Mouse (Mus musculus) hindbrain, embryonic 16.5 days (tissue): Measurements from ENCODE around the gene Mgp. TPM values are rescaled to one million over a fixed set of nuclear protein-coding genes. Genes with fewer than 3 reads are reported as not detected.
"Not testable (repeated sequence)": the region's sequence is repeated elsewhere in the genome, so short reads cannot be mapped to it uniquely, and the experiment has no call there.

Experiments used
- ATAC-seq: fragments of 200-750 bp; cut with Nextera tagmentation; 2 replicates; pipeline ENCODE4 v1.8.0; 2017; ENCODE audit warnings: moderate TSS enrichment, moderate library complexity
- H3K27ac ChIP-seq: fragments of 300-500 bp; sonication (generic); 2 replicates; pipeline ENCODE4 v1.5.1; 2014; ENCODE audit warnings: low read depth, mild to moderate bottlenecking, control low read depth, low read length, moderate library complexity
- H3K27me3 ChIP-seq: fragments of 300-500 bp; sonication (generic); replicated peaks from 2 replicates; pipeline ENCODE4 v1.6.1; 2014; ENCODE audit warnings: low read length; ENCODE audit not compliant: control insufficient read depth, insufficient read depth
- H3K36me3 ChIP-seq: fragments of 300-500 bp; sonication (generic); 2 replicates; pipeline ENCODE4 v1.6.1; 2014; ENCODE audit warnings: mild to moderate bottlenecking, low read length, moderate library complexity, mixed read lengths; ENCODE audit not compliant: control insufficient read depth, insufficient read depth
- H3K4me1 ChIP-seq: fragments of 300-500 bp; sonication (generic); 2 replicates; pipeline ENCODE4 v1.6.1; 2014; ENCODE audit warnings: low read depth, low read length; ENCODE audit not compliant: control insufficient read depth, insufficient read depth
- H3K4me2 ChIP-seq: fragments of 300-500 bp; sonication (generic); 2 replicates; pipeline ENCODE4 v1.6.1; 2014; ENCODE audit warnings: mild to moderate bottlenecking, low read length, control low read depth, moderate library complexity
- H3K4me3 ChIP-seq: fragments of 300-500 bp; sonication (generic); 2 replicates; pipeline ENCODE4 v1.5.1; 2014; ENCODE audit warnings: mild to moderate bottlenecking, low read length, control low read depth, moderate library complexity
- H3K9ac ChIP-seq: fragments of 300-500 bp; sonication (generic); 2 replicates; pipeline ENCODE4 v1.6.1; 2014; ENCODE audit warnings: low read depth, mild to moderate bottlenecking, control low read depth, low read length, moderate library complexity
- H3K9me3 ChIP-seq: fragments of 300-500 bp; sonication (generic); 2 replicates; pipeline ENCODE4 v1.6.1; 2014; ENCODE audit warnings: mild to moderate bottlenecking, low read length, moderate library complexity; ENCODE audit not compliant: control insufficient read depth
- WGBS: fragments of 180-500 bp; shearing (Covaris S2); extraction: QIAGEN DNeasy Blood & Tissue Kit; methylation state at CpG from one replicate; pipeline ENCODE4 v1.1.7; 2014; 5-methylcytosine and 5-hydroxymethylcytosine counted together
- polyA plus RNA-seq: library from polyadenylated mRNA; unstranded; fragments of >200 nt; fragmentation: Nextera tagmentation; extraction: Ambion mirVana; gene quantifications from 2 replicates; pipeline ENCODE4 v1.2.1, GENCODE M21; 2015

Mgp gene
- polyA plus RNA-seq, 1 experiment from 2014 or later = 31.5 TPM

DNA sequence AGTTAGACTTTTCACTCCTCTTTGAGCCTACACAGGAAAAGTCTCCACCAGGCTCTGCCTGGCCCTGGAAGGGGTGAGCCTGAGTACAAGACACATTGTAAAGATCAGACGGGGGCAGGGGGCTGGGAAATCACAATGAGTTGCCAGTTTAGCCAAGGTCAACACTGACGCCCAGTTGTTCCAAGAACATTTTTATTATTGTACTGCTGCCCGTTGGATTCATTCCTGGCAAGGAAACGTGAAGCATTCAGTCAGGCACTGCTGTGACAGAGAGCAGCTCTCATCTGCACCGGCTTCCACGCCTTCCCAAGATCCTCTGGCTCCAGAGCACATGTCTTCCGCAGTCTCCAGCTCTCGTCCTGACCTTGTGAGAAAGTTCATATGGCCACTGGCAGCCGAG, 12.2 kb upstream of the Mgp start:
- ATAC-seq = no peak
- no peaks in the 10 kb centered on the region for H3K4me1 ChIP-seq
- H3K27me3 ChIP-seq = no peaks in the 10 kb centered on the region
- H3K9ac ChIP-seq = no peak overlapping the region
- H3K27ac ChIP-seq = no peak overlapping the region
- H3K4me3 ChIP-seq = no peak overlapping the region
- no peaks in the 10 kb centered on the region for H3K9me3 ChIP-seq
- no peaks in the 10 kb centered on the region for H3K36me3 ChIP-seq
- H3K4me2 ChIP-seq = no peak overlapping the region
- 74% methylated on average over 9 of the region's 9 CpGs for WGBS

DNA sequence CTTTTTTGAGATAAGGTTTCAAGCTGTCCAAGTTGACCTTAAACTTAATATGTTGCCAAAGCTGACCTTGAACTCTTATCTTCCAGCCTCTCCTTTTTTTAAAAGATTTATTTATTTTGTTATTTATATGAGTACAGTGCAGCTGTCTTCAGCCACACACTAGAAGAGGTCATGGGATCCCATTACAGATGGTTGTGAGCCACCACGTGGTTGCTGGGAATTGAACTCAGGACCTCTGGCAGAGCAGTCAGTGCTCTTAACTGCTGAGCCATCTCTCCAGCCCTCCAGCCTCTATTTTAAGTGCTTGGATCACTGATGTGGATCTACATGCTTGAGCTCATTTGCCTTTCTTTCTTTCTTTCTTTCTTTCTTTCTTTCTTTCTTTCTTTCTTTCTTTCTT, 9.1 kb upstream of the Mgp start:
- not testable (repeated sequence) for ATAC-seq, H3K4me1 ChIP-seq, H3K9me3 ChIP-seq, H3K36me3 ChIP-seq, H3K4me2 ChIP-seq, H3K27me3 ChIP-seq, H3K27ac ChIP-seq, H3K4me3 ChIP-seq, H3K9ac ChIP-seq
- 36% methylated on average over 1 of the region's 1 CpGs for WGBS

DNA sequence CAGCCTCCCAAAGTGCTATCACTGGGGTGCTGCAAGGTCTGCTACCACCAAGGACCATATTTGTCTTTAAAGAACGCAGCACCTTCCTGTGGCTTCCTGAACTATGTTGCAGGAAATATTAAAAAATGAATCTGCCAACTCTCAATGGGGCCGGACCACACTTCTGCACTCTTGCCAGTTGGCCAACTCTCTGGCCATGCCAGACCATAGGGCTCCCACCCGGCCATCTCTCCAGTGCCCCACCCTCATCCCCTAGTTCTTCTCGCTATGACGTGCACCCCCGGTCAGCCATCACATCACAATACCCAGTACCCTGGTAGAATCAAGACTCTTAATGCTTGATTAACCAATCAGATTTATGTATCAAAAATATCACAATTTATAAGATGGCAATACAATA, 8.3 kb upstream of the Mgp start:
- no peaks in the 10 kb centered on the region for H3K9me3 ChIP-seq
- WGBS = 85% methylated on average over 6 of the region's 6 CpGs
- H3K36me3 ChIP-seq = no peaks in the 10 kb centered on the region
- no peaks in the 10 kb centered on the region for H3K27me3 ChIP-seq
- no peak for ATAC-seq
- no peaks in the 10 kb centered on the region for H3K4me1 ChIP-seq
- H3K27ac ChIP-seq = no peak overlapping the region
- no peak overlapping the region for H3K9ac ChIP-seq
- no peak overlapping the region for H3K4me3 ChIP-seq
- H3K4me2 ChIP-seq = no peak overlapping the region

DNA sequence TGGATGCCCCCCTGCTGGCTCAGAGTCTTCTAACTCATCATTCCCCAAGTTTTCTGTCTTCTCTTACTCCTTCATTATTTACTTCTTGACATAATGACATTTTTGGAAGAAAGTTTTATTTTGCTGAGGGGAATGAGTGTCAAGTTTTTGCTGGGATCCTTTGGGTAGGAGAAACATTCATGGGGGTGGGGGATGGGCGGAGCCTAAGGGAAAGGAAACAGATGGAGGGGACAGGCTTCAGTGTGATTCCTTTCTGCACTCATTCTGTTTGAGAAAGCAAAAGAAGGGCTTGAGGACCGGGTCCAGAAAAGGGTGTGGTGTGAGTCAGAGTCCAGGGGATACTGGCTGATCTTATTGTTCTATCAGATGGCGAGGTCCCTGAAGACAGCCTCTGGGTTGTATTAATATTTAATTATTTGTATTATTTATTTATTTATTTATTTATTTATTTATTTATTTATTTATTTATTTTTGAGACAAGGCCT, 7.8 kb upstream of the Mgp start:
- H3K9ac ChIP-seq = no peak overlapping the region
- H3K27me3 ChIP-seq = no peaks in the 10 kb centered on the region
- no peaks in the 10 kb centered on the region for H3K9me3 ChIP-seq
- WGBS = 84% methylated on average over 3 of the region's 3 CpGs
- no peaks in the 10 kb centered on the region for H3K36me3 ChIP-seq
- no peak overlapping the region for H3K4me2 ChIP-seq
- ATAC-seq = no peak
- H3K27ac ChIP-seq = no peak overlapping the region
- no peaks in the 10 kb centered on the region for H3K4me1 ChIP-seq
- no peak overlapping the region for H3K4me3 ChIP-seq

DNA sequence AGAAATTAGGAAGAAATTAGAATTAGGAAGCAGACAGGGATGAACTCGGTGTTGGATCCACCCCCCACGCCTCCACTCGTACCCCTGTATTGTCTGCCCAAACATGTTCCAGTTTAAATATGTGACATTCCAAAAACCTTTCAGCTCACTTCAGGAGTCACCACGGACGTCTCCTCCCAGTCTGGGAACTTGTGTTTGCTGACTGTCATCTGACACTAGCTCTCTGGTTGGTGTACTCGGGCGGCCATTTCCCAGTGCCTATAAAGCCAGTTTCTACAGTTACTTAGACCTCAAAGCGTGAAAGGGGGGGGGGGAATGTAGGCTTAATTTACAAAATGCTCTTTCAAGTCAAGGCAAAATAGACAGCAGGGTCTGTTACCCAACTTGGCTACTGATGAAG, 6.1 kb upstream of the Mgp start:
- Histone ChIP-seq H3K9ac (no peak overlapping the region), H3K4me2 (no peak overlapping the region), H3K4me1 (no peaks in the 10 kb centered on the region), H3K27ac (no peak overlapping the region), H3K36me3 (no peaks in the 10 kb centered on the region), H3K9me3 (no peaks in the 10 kb centered on the region), H3K27me3 (no peaks in the 10 kb centered on the region), H3K4me3 (no peak overlapping the region)
- WGBS = 76% methylated on average over 8 of the region's 8 CpGs
- ATAC-seq = no peak

DNA sequence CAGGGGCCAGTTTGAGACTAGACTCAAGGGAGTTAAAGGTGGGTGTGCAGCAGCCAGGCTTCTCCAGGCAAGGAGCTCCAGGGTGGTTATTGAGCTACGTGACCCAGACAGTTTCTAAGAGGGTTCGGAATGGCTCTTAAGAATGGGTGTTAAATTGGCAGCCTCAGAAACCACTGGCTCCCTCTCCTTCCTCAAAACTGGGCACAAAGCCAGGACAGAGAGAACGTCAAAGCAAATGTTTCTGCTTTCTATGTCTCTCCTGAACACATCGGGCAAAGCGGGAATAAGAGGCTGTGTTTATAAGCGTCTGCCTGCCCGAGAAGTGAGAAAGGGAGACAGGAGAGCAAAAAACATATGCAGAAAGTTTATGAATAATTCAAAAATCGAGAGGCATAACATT, 1.0 kb downstream of the Mgp start:
- H3K27me3 ChIP-seq = no peaks in the 10 kb centered on the region
- WGBS = 38% methylated on average over 8 of the region's 8 CpGs
- no peak overlapping the region for H3K4me3 ChIP-seq
- H3K4me1 ChIP-seq = no peaks in the 10 kb centered on the region; the same call in 1 of the 2 replicates
- no peak overlapping the region for H3K9ac ChIP-seq
- no peak overlapping the region for H3K27ac ChIP-seq
- H3K4me2 ChIP-seq = peak overlapping the region; percentile 23
- H3K36me3 ChIP-seq = no peaks in the 10 kb centered on the region
- no peak for ATAC-seq
- H3K9me3 ChIP-seq = no peaks in the 10 kb centered on the region

DNA sequence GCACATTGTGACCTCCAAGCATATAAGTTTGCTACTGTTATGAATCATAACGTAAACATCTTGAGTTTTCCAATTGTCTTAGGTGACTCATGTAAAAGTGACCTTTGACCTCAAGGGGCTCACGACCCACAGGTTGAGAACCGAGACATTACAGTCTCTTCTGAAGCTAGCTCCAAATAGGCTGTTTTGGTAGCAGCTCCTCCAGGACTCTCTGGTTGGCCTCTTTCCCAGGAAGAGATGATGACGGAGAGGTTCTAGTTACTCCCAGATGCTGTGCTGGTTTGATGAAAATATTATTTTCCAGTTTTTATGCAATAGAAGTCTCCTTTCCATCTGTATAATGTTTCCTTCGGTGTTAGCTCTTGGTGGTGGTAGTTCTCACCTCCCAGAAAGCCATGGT, 6.7 kb downstream of the Mgp start:
- 82% methylated on average over 5 of the region's 5 CpGs for WGBS
- H3K4me2 ChIP-seq = no peak overlapping the region
- H3K27me3 ChIP-seq = no peaks in the 10 kb centered on the region
- H3K4me3 ChIP-seq = no peak overlapping the region
- H3K27ac ChIP-seq = no peak overlapping the region
- no peaks in the 10 kb centered on the region for H3K9me3 ChIP-seq
- no peaks in the 10 kb centered on the region for H3K4me1 ChIP-seq
- no peak overlapping the region for H3K9ac ChIP-seq
- no peaks in the 10 kb centered on the region for H3K36me3 ChIP-seq
- ATAC-seq = no peak

DNA sequence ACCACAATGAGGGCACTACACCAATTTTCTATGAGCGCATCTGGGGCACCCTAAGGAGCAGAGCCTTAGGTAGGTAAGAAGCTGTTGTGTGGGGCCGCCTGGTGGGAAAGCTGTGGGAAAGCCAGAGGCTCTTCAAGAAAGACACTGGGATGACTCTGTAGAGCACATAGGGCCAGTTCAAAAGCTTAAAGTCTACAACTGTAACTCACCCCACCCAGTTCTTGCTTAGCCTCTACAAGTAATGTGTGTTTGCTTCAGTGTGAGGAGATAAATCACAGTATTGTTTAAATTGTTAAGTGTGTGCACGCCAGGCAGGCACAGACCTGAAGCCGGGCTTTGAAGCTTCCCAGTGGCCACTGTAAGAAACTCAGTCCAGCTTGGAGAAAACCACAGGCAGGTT, 9.5 kb downstream of the Mgp start:
- no peak overlapping the region for H3K9ac ChIP-seq
- no peak for ATAC-seq
- no peak overlapping the region for H3K4me3 ChIP-seq
- no peaks in the 10 kb centered on the region for H3K9me3 ChIP-seq
- no peaks in the 10 kb centered on the region for H3K36me3 ChIP-seq
- H3K27me3 ChIP-seq = no peaks in the 10 kb centered on the region
- H3K4me2 ChIP-seq = no peak overlapping the region
- H3K4me1 ChIP-seq = no peaks in the 10 kb centered on the region
- no peak overlapping the region for H3K27ac ChIP-seq
- WGBS = 82% methylated on average over 4 of the region's 4 CpGs

DNA sequence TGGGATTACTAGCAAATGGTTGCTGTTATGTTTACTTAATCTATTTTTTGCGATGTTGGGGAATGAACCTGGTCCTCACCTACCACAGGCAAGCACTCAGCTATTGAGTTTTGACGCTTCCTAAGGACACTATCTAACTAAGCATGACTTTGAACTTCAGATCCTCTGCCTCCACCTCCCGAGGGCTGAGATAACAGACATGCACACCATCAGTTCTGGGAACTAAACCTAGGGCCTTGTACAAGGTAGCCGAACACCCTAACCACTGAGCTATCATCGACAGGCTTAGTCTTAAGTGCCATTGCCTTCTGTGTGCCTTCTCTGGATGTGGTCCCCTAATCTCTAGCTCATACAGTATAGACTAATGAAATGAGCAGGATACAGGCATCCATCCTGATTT, 10.3 kb downstream of the Mgp start:
- no peak for ATAC-seq
- H3K27me3 ChIP-seq = no peaks in the 10 kb centered on the region

DNA sequence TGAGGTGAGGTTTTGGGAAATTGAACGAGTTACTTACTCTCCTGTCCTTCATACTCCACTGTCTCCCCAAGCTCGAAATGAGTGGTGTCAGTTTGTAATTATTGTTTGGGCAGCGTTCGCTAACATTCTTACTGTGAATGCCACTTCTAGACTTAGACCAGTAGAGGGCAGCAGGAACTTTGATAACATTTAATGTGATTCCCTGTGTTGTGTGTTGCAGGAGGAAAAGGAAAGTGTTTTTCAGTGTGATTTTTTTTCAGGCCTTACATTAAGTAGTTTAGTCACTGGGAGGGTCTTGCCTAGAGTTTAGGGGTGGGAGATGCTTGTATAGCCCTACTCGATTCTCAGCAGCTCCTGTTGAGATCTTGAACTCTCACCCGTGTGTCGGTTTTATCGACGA, 14.6 kb downstream of the Mgp start:
- Histone ChIP-seq H3K27me3 (no peaks in the 10 kb centered on the region), H3K27ac (no peak overlapping the region), H3K4me2 (no peak overlapping the region), H3K4me3 (no peak overlapping the region), H3K9ac (no peak overlapping the region), H3K4me1 (no peaks in the 10 kb centered on the region), H3K9me3 (no peaks in the 10 kb centered on the region), H3K36me3 (no peaks in the 10 kb centered on the region)
- peak; percentile 65 for ATAC-seq
- 48% methylated on average over 9 of the region's 9 CpGs for WGBS

More for the DNA sequence above, 10.3 kb downstream of the Mgp start:
- Histone ChIP-seq H3K9me3 (no peaks in the 10 kb centered on the region), H3K27ac (no peak overlapping the region), H3K4me3 (no peak overlapping the region), H3K4me1 (no peaks in the 10 kb centered on the region), H3K36me3 (no peaks in the 10 kb centered on the region), H3K9ac (no peak overlapping the region), H3K4me2 (no peak overlapping the region)
- WGBS = 92% methylated on average over 5 of the region's 5 CpGs
